Mouse (Mus musculus): ENCODE results near the gene Xrcc3. TPM values are rescaled to one million over a fixed set of nuclear protein-coding genes. Genes with fewer than 3 reads are reported as not detected.

Gene Xrcc3
- polyA plus RNA-seq, 1 experiment: 6.0 TPM

GRCm38 (mm10) chr12:111846815-111847214, 33.1 kb upstream of the Xrcc3 start:
- TF ChIP-seq CTCF (conservative IDR thresholded peaks at IDR 0.05; ENCODE audit: insufficient read depth, insufficient read length, low read depth, low read length): no peak
- TF ChIP-seq POLR2A (IDR thresholded peaks at IDR 0.05; ENCODE audit: low read depth, low read length): no peak
- 79% methylated on average over 10 of the region's 10 CpGs for WGBS
- no peak for DNase-seq

GRCm38 (mm10) chr12:111845953-111846352, 32.3 kb upstream of the Xrcc3 start:
- no peak overlapping the region for H3K4me3 ChIP-seq (ENCODE audit: insufficient read depth, low read depth, low read length)
- WGBS: 96% methylated on average over 4 of the region's 4 CpGs
- no peak overlapping the region for H3K27ac ChIP-seq (ENCODE audit: insufficient read depth, low read depth, low read length)
- TF ChIP-seq CTCF (conservative IDR thresholded peaks at IDR 0.05; ENCODE audit: insufficient read depth, insufficient read length, low read depth, low read length): no peak
- no peak for TF ChIP-seq POLR2A (IDR thresholded peaks at IDR 0.05; ENCODE audit: low read depth, low read length)
- no peak for DNase-seq
- H3K27me3 ChIP-seq (replicated peaks; ENCODE audit: control insufficient read depth, insufficient read depth, low read length): no peaks in the 10 kb centered on the region
- no peaks in the 10 kb centered on the region; the same call in 1 of the 2 replicates for H3K36me3 ChIP-seq (ENCODE audit: control insufficient read depth, insufficient read depth, low read length)
- no peaks in the 10 kb centered on the region for H3K4me1 ChIP-seq (ENCODE audit: control insufficient read depth, insufficient read depth, low read length)

More at GRCm38 (mm10) chr12:111846815-111847214, 33.1 kb upstream of the Xrcc3 start:
- no peak overlapping the region for H3K27ac ChIP-seq (ENCODE audit: insufficient read depth, low read depth, low read length)
- no peak overlapping the region for H3K4me3 ChIP-seq (ENCODE audit: insufficient read depth, low read depth, low read length)
- H3K36me3 ChIP-seq (ENCODE audit: control insufficient read depth, insufficient read depth, low read length): no peaks in the 10 kb centered on the region; the same call in 1 of the 2 replicates
- H3K4me1 ChIP-seq (ENCODE audit: control insufficient read depth, insufficient read depth, low read length): no peaks in the 10 kb centered on the region
- no peaks in the 10 kb centered on the region for H3K27me3 ChIP-seq (replicated peaks; ENCODE audit: control insufficient read depth, insufficient read depth, low read length)

- Histone ChIP-seq H3K27ac (ENCODE audit: insufficient read depth, low read depth, low read length) (no peak overlapping the region), H3K4me3 (ENCODE audit: insufficient read depth, low read depth, low read length) (no peak overlapping the region), H3K27me3 (replicated peaks; ENCODE audit: control insufficient read depth, insufficient read depth, low read length) (no peaks in the 10 kb centered on the region), H3K36me3 (ENCODE audit: control insufficient read depth, insufficient read depth, low read length) (no peaks in the 10 kb centered on the region; the same call in 1 of the 2 replicates), H3K4me1 (ENCODE audit: control insufficient read depth, insufficient read depth, low read length) (no peaks in the 10 kb centered on the region)
- WGBS: 46% methylated on average over 2 of the region's 2 CpGs
- no peak for DNase-seq
- no peak for TF ChIP-seq CTCF (conservative IDR thresholded peaks at IDR 0.05; ENCODE audit: insufficient read depth, insufficient read length, low read depth, low read length)
- no peak for TF ChIP-seq POLR2A (IDR thresholded peaks at IDR 0.05; ENCODE audit: low read depth, low read length)
These were observed 29.8 kb upstream of the Xrcc3 start for GRCm38 (mm10) chr12:111843470-111843869.

GRCm38 (mm10) chr12:111842565-111843433, 29.1 kb upstream of the Xrcc3 start:
- H3K4me1 ChIP-seq (ENCODE audit: control insufficient read depth, insufficient read depth, low read length): no peaks in the 10 kb centered on the region
- no peak for DNase-seq
- WGBS: 80% methylated on average over 15 of the region's 15 CpGs
- H3K4me3 ChIP-seq (ENCODE audit: insufficient read depth, low read depth, low read length): no peak overlapping the region
- no peak overlapping the region for H3K27ac ChIP-seq (ENCODE audit: insufficient read depth, low read depth, low read length)
- no peaks in the 10 kb centered on the region for H3K27me3 ChIP-seq (replicated peaks; ENCODE audit: control insufficient read depth, insufficient read depth, low read length)
- H3K36me3 ChIP-seq (ENCODE audit: control insufficient read depth, insufficient read depth, low read length): no peaks in the 10 kb centered on the region; the same call in 1 of the 2 replicates
- TF ChIP-seq POLR2A (IDR thresholded peaks at IDR 0.05; ENCODE audit: low read depth, low read length) (no peak), CTCF (conservative IDR thresholded peaks at IDR 0.05; ENCODE audit: insufficient read depth, insufficient read length, low read depth, low read length) (no peak)

GRCm38 (mm10) chr12:111833457-111833856, 19.8 kb upstream of the Xrcc3 start:
- DNase-seq: no peak
- H3K4me1 ChIP-seq (ENCODE audit: control insufficient read depth, insufficient read depth, low read length): no peaks in the 10 kb centered on the region
- no peak overlapping the region for H3K4me3 ChIP-seq (ENCODE audit: insufficient read depth, low read depth, low read length)
- H3K27ac ChIP-seq (ENCODE audit: insufficient read depth, low read depth, low read length): no peak overlapping the region
- no peak for TF ChIP-seq POLR2A (IDR thresholded peaks at IDR 0.05; ENCODE audit: low read depth, low read length)
- TF ChIP-seq CTCF (conservative IDR thresholded peaks at IDR 0.05; ENCODE audit: insufficient read depth, insufficient read length, low read depth, low read length): no peak
- WGBS: 74% methylated on average over 10 of the region's 10 CpGs
- H3K36me3 ChIP-seq (ENCODE audit: control insufficient read depth, insufficient read depth, low read length): no peaks in the 10 kb centered on the region; the same call in 1 of the 2 replicates
- no peaks in the 10 kb centered on the region for H3K27me3 ChIP-seq (replicated peaks; ENCODE audit: control insufficient read depth, insufficient read depth, low read length)

- no peaks in the 10 kb centered on the region; the same call in 1 of the 2 replicates for H3K36me3 ChIP-seq (ENCODE audit: control insufficient read depth, insufficient read depth, low read length)
- H3K4me1 ChIP-seq (ENCODE audit: control insufficient read depth, insufficient read depth, low read length): no peaks in the 10 kb centered on the region
- no peak for DNase-seq
- 84% methylated on average over 5 of the region's 5 CpGs for WGBS
- H3K27ac ChIP-seq (ENCODE audit: insufficient read depth, low read depth, low read length): no peak overlapping the region
- H3K4me3 ChIP-seq (ENCODE audit: insufficient read depth, low read depth, low read length): no peak overlapping the region
- H3K27me3 ChIP-seq (replicated peaks; ENCODE audit: control insufficient read depth, insufficient read depth, low read length): no peaks in the 10 kb centered on the region
- no peak for TF ChIP-seq POLR2A (IDR thresholded peaks at IDR 0.05; ENCODE audit: low read depth, low read length)
- TF ChIP-seq CTCF (conservative IDR thresholded peaks at IDR 0.05; ENCODE audit: insufficient read depth, insufficient read length, low read depth, low read length): no peak
These were observed 19.0 kb upstream of the Xrcc3 start for GRCm38 (mm10) chr12:111832643-111833042.

- H3K4me1 ChIP-seq (ENCODE audit: control insufficient read depth, insufficient read depth, low read length): no peaks in the 10 kb centered on the region
- no peaks in the 10 kb centered on the region for H3K27me3 ChIP-seq (replicated peaks; ENCODE audit: control insufficient read depth, insufficient read depth, low read length)
- WGBS: 83% methylated on average over 10 of the region's 10 CpGs
- DNase-seq: no peak
- H3K4me3 ChIP-seq (ENCODE audit: insufficient read depth, low read depth, low read length): no peak overlapping the region
- no peak overlapping the region for H3K27ac ChIP-seq (ENCODE audit: insufficient read depth, low read depth, low read length)
- H3K36me3 ChIP-seq (ENCODE audit: control insufficient read depth, insufficient read depth, low read length): no peaks in the 10 kb centered on the region; the same call in 1 of the 2 replicates
- TF ChIP-seq POLR2A (IDR thresholded peaks at IDR 0.05; ENCODE audit: low read depth, low read length) (no peak), CTCF (conservative IDR thresholded peaks at IDR 0.05; ENCODE audit: insufficient read depth, insufficient read length, low read depth, low read length) (no peak)
These were observed 16.7 kb upstream of the Xrcc3 start for GRCm38 (mm10) chr12:111830375-111830774.
